Mouse (Mus musculus) neural tube, embryonic 10.5 days (tissue): ENCODE measurements around the gene Med13l.

Experiments
- DNase-seq: peaks from one replicate; pipeline ENCODE4 v3.0.0-alpha.2; 2017; ENCODE audit warnings: low spot score; ENCODE audit errors: extremely low spot score

The Med13l gene

GRCm38 (mm10) chr5:118591826-118592499, 31.5 kb downstream of the Med13l start:
- no peak for DNase-seq

GRCm38 (mm10) chr5:118594470-118595236, 34.2 kb downstream of the Med13l start:
- peak; percentile 46 for DNase-seq

GRCm38 (mm10) chr5:118595901-118596300, 35.4 kb downstream of the Med13l start:
- no peak for DNase-seq

- no peak for DNase-seq
Measured at GRCm38 (mm10) chr5:118596452-118597092, 36.1 kb downstream of the Med13l start.

- no peak for DNase-seq
Measured at GRCm38 (mm10) chr5:118598601-118599000, 38.1 kb downstream of the Med13l start.

GRCm38 (mm10) chr5:118601452-118601851, 41.0 kb downstream of the Med13l start:
- no peak for DNase-seq

GRCm38 (mm10) chr5:118602706-118603105, 42.2 kb downstream of the Med13l start:
- no peak for DNase-seq

- DNase-seq: no peak
Measured at GRCm38 (mm10) chr5:118605424-118606067, 45.1 kb downstream of the Med13l start.

- no peak for DNase-seq
Measured at GRCm38 (mm10) chr5:118606636-118607035, 46.2 kb downstream of the Med13l start.

- DNase-seq: no peak
Measured at GRCm38 (mm10) chr5:118607900-118608299, 47.4 kb downstream of the Med13l start.

GRCm38 (mm10) chr5:118610468-118610867, 50.0 kb downstream of the Med13l start:
- no peak for DNase-seq

GRCm38 (mm10) chr5:118612956-118613631, 52.6 kb downstream of the Med13l start:
- DNase-seq: no peak

- no peak for DNase-seq
Measured at GRCm38 (mm10) chr5:118613704-118614103, 53.2 kb downstream of the Med13l start.

- DNase-seq: no peak
Measured at GRCm38 (mm10) chr5:118614116-118614515, 53.6 kb downstream of the Med13l start.

- no peak for DNase-seq
Measured at GRCm38 (mm10) chr5:118614571-118614981, 54.1 kb downstream of the Med13l start.

- no peak for DNase-seq
Measured at GRCm38 (mm10) chr5:118618963-118619610, 58.6 kb downstream of the Med13l start.

GRCm38 (mm10) chr5:118619801-118620200, 59.3 kb downstream of the Med13l start:
- no peak for DNase-seq

- no peak for DNase-seq
Measured at GRCm38 (mm10) chr5:118620330-118620910, 59.9 kb downstream of the Med13l start.

GRCm38 (mm10) chr5:118621877-118622276, 61.4 kb downstream of the Med13l start:
- DNase-seq: no peak

GRCm38 (mm10) chr5:118622346-118622745, 61.9 kb downstream of the Med13l start:
- DNase-seq: no peak
